ENCODE assay signal across 8 mouse cellular contexts in genomic region chr17:34626773-34627092, GRCm38 (mm10). TPM values are rescaled to one million over a fixed set of nuclear protein-coding genes. Genes with fewer than 3 reads are reported as not detected.
DNase-seq lines count a peak whose midpoint lies in the region; ATAC-seq and TF ChIP-seq lines count a peak whose summit lies in the region.

No protein-coding gene starts in this region.

- H3K27ac ChIP-seq in embryonic fibroblast, embryonic 13.5 days (ENCODE audit: insufficient read depth, low read length) = peak overlapping the region; percentile 15
- H3K27ac ChIP-seq in hindbrain, postnatal 0 days = peak overlapping the region; percentile 95
- H3K27ac ChIP-seq in small intestine, adult 2 months (ENCODE audit: insufficient read depth, low read depth, low read length) = peak overlapping the region; percentile 55

- WGBS in hindbrain, postnatal 0 days = 0% methylated on average over 18 of the region's 18 CpGs
- 2% methylated on average over 18 of the region's 18 CpGs for WGBS in small intestine, adult 2 months

- peak; percentile 21; the same call in 1 of the 2 replicates for ATAC-seq in hindbrain, postnatal 0 days

- no peak for TF ChIP-seq POLR2A in embryonic fibroblast, embryonic 13.5 days (IDR thresholded peaks at IDR 0.05; ENCODE audit: low read depth, low read length)
- no peak for TF ChIP-seq POLR2A in small intestine, adult 2 months (IDR thresholded peaks at IDR 0.05; ENCODE audit: low read depth, low read length)

- H3K9ac ChIP-seq in hindbrain, postnatal 0 days (replicated peaks; ENCODE audit: low read length) = peak overlapping the region; percentile 59

- peak overlapping the region; percentile 98 for H3K4me2 ChIP-seq in hindbrain, postnatal 0 days (ENCODE audit: low read depth, low read length)

- peaks cover 20% of the 10 kb centered on the region for H3K36me3 ChIP-seq in E14TG2a.4 (ENCODE audit: insufficient read depth, low read length)
- peaks cover 6% of the 10 kb centered on the region; the same call in 1 of the 2 replicates for H3K36me3 ChIP-seq in hindbrain, postnatal 0 days (ENCODE audit: insufficient read depth, low read length)
- H3K36me3 ChIP-seq in small intestine, adult 2 months (ENCODE audit: control insufficient read depth, insufficient read depth, low read length) = peaks cover 10% of the 10 kb centered on the region

- DNase-seq in cerebellum, adult 11 months = peak; percentile 43
- no peak for DNase-seq in cerebellum, adult 9-10 months
- DNase-seq in hindbrain, postnatal 0 days (ENCODE audit: low spot score) = peak; percentile 80
- DNase-seq in lung, postnatal 10 days = peak; percentile 62
- DNase-seq in ovary, adult 18-20 months (ENCODE audit: low spot score) = no peak

- H3K4me3 ChIP-seq in E14TG2a.4 (replicated peaks; ENCODE audit: low read length) = peak overlapping the region; percentile 86
- peak overlapping the region; percentile 93 for H3K4me3 ChIP-seq in embryonic fibroblast, embryonic 13.5 days (ENCODE audit: insufficient read depth, low read length)
- peak overlapping the region; percentile 55 for H3K4me3 ChIP-seq in hindbrain, postnatal 0 days (ENCODE audit: low read length)
- peak overlapping the region; percentile 74 for H3K4me3 ChIP-seq in small intestine, adult 2 months (ENCODE audit: low read depth, low read length)

- no peak for TF ChIP-seq CTCF in E14TG2a.4 (conservative IDR thresholded peaks at IDR 0.05; ENCODE audit: low read length)
- TF ChIP-seq CTCF in embryonic fibroblast, embryonic 13.5 days (IDR thresholded peaks at IDR 0.05; ENCODE audit: borderline replicate concordance, insufficient read depth, low read length) = peak; percentile 43; the same call in 1 of the 2 replicates
- TF ChIP-seq CTCF in hindbrain, postnatal 0 days (IDR thresholded peaks at IDR 0.05; ENCODE audit: low read depth) = peak; percentile 75
- TF ChIP-seq CTCF in small intestine, adult 2 months (IDR thresholded peaks at IDR 0.05; ENCODE audit: extremely low read depth, insufficient read length, insufficient replicate concordance, low read depth, low read length) = peak; percentile 19; the same call in 1 of the 2 replicates

- H3K9me3 ChIP-seq in E14TG2a.4 (ENCODE audit: low read length) = no peaks in the 10 kb centered on the region
- no peaks in the 10 kb centered on the region for H3K9me3 ChIP-seq in hindbrain, postnatal 0 days (ENCODE audit: low read length)

- peaks cover 74% of the 10 kb centered on the region for H3K4me1 ChIP-seq in E14TG2a.4 (replicated peaks; ENCODE audit: low read depth, low read length)
- H3K4me1 ChIP-seq in embryonic fibroblast, embryonic 13.5 days (ENCODE audit: control insufficient read depth, insufficient read depth, low read length) = peaks cover 9% of the 10 kb centered on the region; the same call in 1 of the 2 replicates
- peaks cover 42% of the 10 kb centered on the region for H3K4me1 ChIP-seq in hindbrain, postnatal 0 days (ENCODE audit: insufficient read depth, low read length)
- peaks cover 10% of the 10 kb centered on the region for H3K4me1 ChIP-seq in small intestine, adult 2 months (ENCODE audit: control insufficient read depth, insufficient read depth, insufficient read length, low read length)

- peaks cover 52% of the 10 kb centered on the region for H3K27me3 ChIP-seq in E14TG2a.4 (ENCODE audit: insufficient read depth, low read length)
- H3K27me3 ChIP-seq in hindbrain, postnatal 0 days (ENCODE audit: insufficient read depth, low read length) = no peaks in the 10 kb centered on the region
- H3K27me3 ChIP-seq in small intestine, adult 2 months (ENCODE audit: control insufficient read depth, insufficient read depth, low read length) = peaks cover 14% of the 10 kb centered on the region

RNA-seq across cellular contexts. Expression of gene Ppt2, which starts 1.6 kb away (rescaled TPM):
- polyA plus RNA-seq in embryonic fibroblast, embryonic 13.5 days (2011; ENCODE audit: insufficient read length, low read depth, missing spikeins) = 28.2 and 32.3 TPM in 2 replicates
- 33.6 and 42.3 TPM in 2 replicates for total RNA-seq in hindbrain, postnatal 0 days (2014; rRNA removed)
- polyA plus RNA-seq in hindbrain, postnatal 0 days (2015; fragmentation: Nextera tagmentation; extraction: Ambion mirVana) = 17.9 and 20.0 TPM in 2 replicates
- 17.3 and 22.0 TPM in 2 replicates for polyA plus RNA-seq in small intestine, adult 2 months (2012; rRNA removed)

RNA-seq across cellular contexts. Expression of gene Prrt1, which starts 2.6 kb away (rescaled TPM):
- polyA plus RNA-seq in embryonic fibroblast, embryonic 13.5 days (2011; ENCODE audit: insufficient read length, low read depth, missing spikeins) = 0.53 TPM in 1 of 2 replicates, not detected in the other
- total RNA-seq in hindbrain, postnatal 0 days (2014; rRNA removed) = 7.5 and 8.1 TPM in 2 replicates
- polyA plus RNA-seq in hindbrain, postnatal 0 days (2015; fragmentation: Nextera tagmentation; extraction: Ambion mirVana) = 7.3 and 7.9 TPM in 2 replicates
- polyA plus RNA-seq in small intestine, adult 2 months (2012; rRNA removed) = 5.5 and 8.0 TPM in 2 replicates

RNA-seq across cellular contexts. Expression of gene Egfl8, which starts 11.0 kb away (rescaled TPM):
- 0.48 and 0.51 TPM in 2 replicates for polyA plus RNA-seq in embryonic fibroblast, embryonic 13.5 days (2011; ENCODE audit: insufficient read length, low read depth, missing spikeins)
- 3.5 and 5.9 TPM in 2 replicates for total RNA-seq in hindbrain, postnatal 0 days (2014; rRNA removed)
- polyA plus RNA-seq in hindbrain, postnatal 0 days (2015; fragmentation: Nextera tagmentation; extraction: Ambion mirVana) = 6.5 and 7.4 TPM in 2 replicates
- polyA plus RNA-seq in small intestine, adult 2 months (2012; rRNA removed) = 1.8 and 2.3 TPM in 2 replicates

RNA-seq across cellular contexts. Expression of gene Fkbpl, which starts 17.8 kb away (rescaled TPM):
- 17.9 and 20.2 TPM in 2 replicates for polyA plus RNA-seq in embryonic fibroblast, embryonic 13.5 days (2011; ENCODE audit: insufficient read length, low read depth, missing spikeins)
- 4.9 and 6.1 TPM in 2 replicates for total RNA-seq in hindbrain, postnatal 0 days (2014; rRNA removed)
- 10.4 and 11.8 TPM in 2 replicates for polyA plus RNA-seq in hindbrain, postnatal 0 days (2015; fragmentation: Nextera tagmentation; extraction: Ambion mirVana)
- 2.5 and 9.3 TPM in 2 replicates for polyA plus RNA-seq in small intestine, adult 2 months (2012; rRNA removed)

RNA-seq across cellular contexts. Expression of gene Atf6b, which starts 20.2 kb away (rescaled TPM):
- polyA plus RNA-seq in embryonic fibroblast, embryonic 13.5 days (2011; ENCODE audit: insufficient read length, low read depth, missing spikeins) = 65.2 and 83.8 TPM in 2 replicates
- total RNA-seq in hindbrain, postnatal 0 days (2014; rRNA removed) = 53.6 and 70.6 TPM in 2 replicates
- 74.2 and 78.2 TPM in 2 replicates for polyA plus RNA-seq in hindbrain, postnatal 0 days (2015; fragmentation: Nextera tagmentation; extraction: Ambion mirVana)
- 26.6 and 48.0 TPM in 2 replicates for polyA plus RNA-seq in small intestine, adult 2 months (2012; rRNA removed)

Comparison
In these comparisons a context has a peak if more than half of its experiments do, and no peak if none do; other contexts are left out.
1. DNase-seq: peak in cerebellum, adult 11 months (single experiment), hindbrain, postnatal 0 days (single experiment) and lung, postnatal 10 days (single experiment); none in cerebellum, adult 9-10 months (single experiment) and ovary, adult 18-20 months (single experiment).
2. H3K27ac ChIP-seq: peak in every context shown above with its lines; median percentile 95 in hindbrain, postnatal 0 days; 55 in small intestine, adult 2 months; 15 in embryonic fibroblast, embryonic 13.5 days.
3. Peak in every context shown above with its lines, with median percentiles within 50 percentile points of each other: H3K4me3 ChIP-seq.